Mouse (Mus musculus): ENCODE data around the gene Akap9. TPM values are rescaled to one million over a fixed set of nuclear protein-coding genes. Genes with fewer than 3 reads are reported as not detected.
"Not testable (repeated sequence)": the region's sequence is repeated elsewhere in the genome, so short reads cannot be mapped to it uniquely, and the experiment has no call there.

The Akap9 gene
- polyA plus RNA-seq, 1 experiment from 2014 or later, result 185 TPM

DNA sequence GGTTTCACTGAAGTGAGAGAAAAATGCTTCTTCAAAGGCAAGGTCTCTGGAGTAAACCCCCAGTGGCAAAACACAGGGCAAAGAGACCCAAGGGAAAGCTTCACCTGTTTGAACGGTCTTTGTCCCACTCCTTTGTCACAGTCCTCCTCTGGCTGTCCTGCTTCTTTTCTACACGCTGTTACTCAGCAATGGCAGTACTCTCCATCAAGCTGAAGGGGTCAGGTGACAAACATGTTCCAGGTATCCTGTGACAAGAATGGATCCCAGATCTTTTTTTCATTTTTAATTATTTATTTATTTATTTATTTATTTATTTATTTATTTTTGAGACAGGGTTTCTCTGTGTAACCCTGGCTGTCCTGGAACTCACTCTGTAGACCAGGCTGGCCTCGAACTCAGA lies 5.7 kb downstream of the Akap9 start:
- Histone ChIP-seq H3K4me2 (no peak overlapping the region), H3K4me3 (replicated peaks) (no peak overlapping the region), H3K27me3 (no peaks in the 10 kb centered on the region), H3K9me3 (no peaks in the 10 kb centered on the region), H3K27ac (no peak overlapping the region), H3K9ac (replicated peaks) (no peak overlapping the region), H3K4me1 (replicated peaks) (peaks cover 21% of the 10 kb centered on the region), H3K36me3 (0 out of 2 replicates have a peak, but pooled peaks cover 1% of the 10 kb centered on the region)
- 87% methylated on average over 3 of the region's 3 CpGs for WGBS
- ATAC-seq (ENCODE audit: insufficient number of reproducible peaks, insufficient read depth, low FRiP score, low TSS enrichment, low read depth), result no peak

DNA sequence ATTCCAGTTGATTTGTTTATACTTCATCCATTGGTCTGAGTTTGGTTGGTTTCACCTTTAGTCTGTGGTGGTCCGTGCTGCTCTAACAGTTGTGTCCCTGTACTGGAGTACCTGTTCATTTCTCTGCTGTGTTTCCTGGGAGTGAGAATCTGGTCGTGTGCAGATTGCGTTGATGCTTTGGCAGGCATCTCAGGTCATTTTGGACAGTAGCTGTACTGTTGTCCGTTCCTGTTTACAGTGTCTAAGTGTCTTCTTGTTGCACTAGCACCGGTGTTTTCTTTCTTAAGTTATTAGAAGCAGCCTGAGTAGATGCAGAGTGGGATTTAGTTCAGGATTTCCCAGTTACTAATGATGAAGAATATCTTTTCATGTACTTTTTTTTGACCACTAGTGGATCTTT lies 7.4 kb downstream of the Akap9 start:
- Histone ChIP-seq H3K4me2 (no peak overlapping the region), H3K36me3 (peaks cover 11% of the 10 kb centered on the region; the same call in 1 of the 2 replicates), H3K9me3 (0 out of 2 replicates have a peak, but pooled peaks cover 5% of the 10 kb centered on the region), H3K4me3 (replicated peaks) (no peak overlapping the region), H3K27me3 (no peaks in the 10 kb centered on the region), H3K4me1 (replicated peaks) (peaks cover 11% of the 10 kb centered on the region), H3K9ac (replicated peaks) (no peak overlapping the region), H3K27ac (no peak overlapping the region)
- no peak for ATAC-seq (ENCODE audit: insufficient number of reproducible peaks, insufficient read depth, low FRiP score, low TSS enrichment, low read depth)
- 92% methylated on average over 5 of the region's 5 CpGs for WGBS

DNA sequence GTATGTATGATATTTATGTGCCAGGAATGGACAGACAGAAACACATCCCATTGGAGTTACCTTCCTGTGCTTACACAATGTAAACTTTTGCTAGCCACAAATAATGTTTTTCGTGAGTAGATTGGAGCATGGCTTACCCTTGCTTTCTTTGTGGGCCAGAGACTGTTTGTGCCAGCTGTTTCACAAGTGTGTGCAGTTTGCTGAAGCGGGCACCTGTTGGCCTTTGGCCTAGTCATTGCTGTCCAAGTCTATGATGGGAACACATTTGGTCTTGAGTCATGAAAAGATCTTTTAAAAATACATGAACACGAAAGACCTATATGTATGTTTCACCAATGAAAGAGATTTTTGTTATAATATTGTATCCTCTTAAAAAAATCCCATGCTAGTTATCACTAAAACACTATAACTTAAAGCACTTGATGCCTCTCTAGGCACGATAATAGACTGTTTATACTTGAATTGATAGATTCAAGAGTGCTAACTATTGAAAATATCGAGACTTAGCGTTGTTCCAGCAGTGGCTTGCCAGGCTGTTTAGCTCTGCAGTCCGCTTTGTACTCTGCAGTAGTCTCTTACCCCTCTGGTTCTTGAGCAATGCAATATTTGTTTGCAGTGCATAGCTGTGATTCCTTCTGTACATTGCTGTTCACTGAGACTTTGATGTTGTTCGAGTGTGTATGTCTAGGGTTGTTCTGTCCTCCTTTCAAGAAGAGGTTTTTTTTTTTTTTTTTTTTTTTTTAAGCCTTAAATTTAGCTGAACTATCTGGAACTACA lies 8.1 kb downstream of the Akap9 start:
- Histone ChIP-seq H3K27ac (no peak overlapping the region), H3K9ac (replicated peaks) (no peak overlapping the region), H3K27me3 (no peaks in the 10 kb centered on the region), H3K4me1 (replicated peaks) (peaks cover 4% of the 10 kb centered on the region), H3K36me3 (peaks cover 13% of the 10 kb centered on the region; the same call in 1 of the 2 replicates), H3K4me3 (replicated peaks) (no peak overlapping the region), H3K4me2 (no peak overlapping the region), H3K9me3 (0 out of 2 replicates have a peak, but pooled peaks cover 5% of the 10 kb centered on the region)
- WGBS, result 95% methylated on average over 8 of the region's 8 CpGs
- ATAC-seq (ENCODE audit: insufficient number of reproducible peaks, insufficient read depth, low FRiP score, low TSS enrichment, low read depth), result no peak

DNA sequence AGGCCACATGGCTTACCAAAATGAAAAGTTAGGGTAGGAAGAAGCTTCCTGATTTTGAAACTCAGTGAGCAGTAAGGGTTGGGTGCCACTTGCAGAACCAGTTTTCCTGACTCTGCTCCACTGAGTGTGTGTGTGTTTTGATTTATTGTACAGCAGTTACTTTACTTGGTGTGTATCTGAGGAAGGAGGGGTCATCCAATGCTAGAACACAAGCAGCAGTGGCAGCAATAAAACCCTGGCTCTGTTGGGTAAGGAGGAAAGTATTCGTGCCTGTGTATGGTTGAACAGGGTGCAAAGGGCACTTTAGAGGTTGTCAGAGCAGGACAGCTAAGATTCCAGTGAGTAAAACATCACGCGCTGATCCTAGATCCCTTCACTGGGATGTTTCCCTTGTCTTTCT lies 11.1 kb downstream of the Akap9 start:
- Histone ChIP-seq H3K9ac (replicated peaks) (no peak overlapping the region), H3K4me1 (replicated peaks) (no peaks in the 10 kb centered on the region), H3K27ac (no peak overlapping the region; the same call in 1 of the 2 replicates), H3K27me3 (no peaks in the 10 kb centered on the region), H3K4me3 (replicated peaks) (no peak overlapping the region), H3K4me2 (no peak overlapping the region), H3K9me3 (0 out of 2 replicates have a peak, but pooled peaks cover 5% of the 10 kb centered on the region), H3K36me3 (peaks cover 20% of the 10 kb centered on the region; the same call in 1 of the 2 replicates)
- no peak for ATAC-seq (ENCODE audit: insufficient number of reproducible peaks, insufficient read depth, low FRiP score, low TSS enrichment, low read depth)
- 82% methylated on average over 3 of the region's 3 CpGs for WGBS

DNA sequence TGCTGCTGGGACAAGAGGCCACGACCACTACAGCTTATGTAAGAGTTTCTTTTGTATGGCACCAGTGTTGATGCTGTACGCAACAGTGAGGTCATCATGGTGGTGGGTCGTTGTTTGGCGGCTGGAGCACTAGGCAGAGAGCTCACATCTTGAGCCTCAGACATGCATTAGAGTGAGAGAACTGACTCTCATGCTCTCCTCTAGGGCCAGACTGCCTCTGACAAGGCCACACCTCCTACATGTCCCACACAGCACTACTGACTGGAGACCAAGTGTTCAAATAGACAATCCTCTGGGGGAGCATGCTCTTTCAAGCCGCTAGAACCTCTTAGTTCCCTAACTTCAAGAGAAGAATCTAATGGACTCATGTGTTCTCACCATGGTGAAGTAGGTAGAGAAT lies 11.5 kb downstream of the Akap9 start:
- 95% methylated on average over 5 of the region's 5 CpGs for WGBS
- Histone ChIP-seq H3K27ac (no peak overlapping the region), H3K4me3 (replicated peaks) (no peak overlapping the region), H3K4me1 (replicated peaks) (no peaks in the 10 kb centered on the region), H3K9ac (replicated peaks) (no peak overlapping the region), H3K9me3 (0 out of 2 replicates have a peak, but pooled peaks cover 5% of the 10 kb centered on the region), H3K36me3 (peaks cover 20% of the 10 kb centered on the region; the same call in 1 of the 2 replicates), H3K27me3 (no peaks in the 10 kb centered on the region), H3K4me2 (no peak overlapping the region)
- no peak for ATAC-seq (ENCODE audit: insufficient number of reproducible peaks, insufficient read depth, low FRiP score, low TSS enrichment, low read depth)

DNA sequence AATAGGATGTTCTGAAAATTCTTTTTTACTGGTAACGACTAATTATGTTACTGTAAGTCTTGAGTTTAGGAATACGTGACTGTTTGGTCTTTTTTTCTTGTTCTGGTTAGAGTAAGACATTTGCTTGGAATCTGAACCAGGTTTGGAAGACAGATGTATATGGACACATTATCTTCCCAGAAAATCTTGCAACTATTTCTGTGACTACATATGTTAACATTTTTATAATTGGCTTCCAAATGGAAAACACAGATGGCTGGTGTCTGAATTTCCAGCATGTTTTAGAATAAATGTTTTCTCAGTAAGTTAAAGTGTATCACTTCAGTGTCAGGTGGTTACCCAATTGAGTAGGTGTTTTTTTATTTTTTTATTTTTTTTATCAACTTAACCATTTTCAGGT lies 13.4 kb downstream of the Akap9 start:
- WGBS, result 90% methylated on average over 2 of the region's 2 CpGs
- Histone ChIP-seq H3K4me2 (no peak overlapping the region), H3K36me3 (peaks cover 20% of the 10 kb centered on the region; the same call in 1 of the 2 replicates), H3K9me3 (0 out of 2 replicates have a peak, but pooled peaks cover 5% of the 10 kb centered on the region), H3K4me3 (replicated peaks) (no peak overlapping the region), H3K27me3 (no peaks in the 10 kb centered on the region), H3K9ac (replicated peaks) (no peak overlapping the region), H3K27ac (no peak overlapping the region), H3K4me1 (replicated peaks) (no peaks in the 10 kb centered on the region)
- ATAC-seq (ENCODE audit: insufficient number of reproducible peaks, insufficient read depth, low FRiP score, low TSS enrichment, low read depth), result no peak

DNA sequence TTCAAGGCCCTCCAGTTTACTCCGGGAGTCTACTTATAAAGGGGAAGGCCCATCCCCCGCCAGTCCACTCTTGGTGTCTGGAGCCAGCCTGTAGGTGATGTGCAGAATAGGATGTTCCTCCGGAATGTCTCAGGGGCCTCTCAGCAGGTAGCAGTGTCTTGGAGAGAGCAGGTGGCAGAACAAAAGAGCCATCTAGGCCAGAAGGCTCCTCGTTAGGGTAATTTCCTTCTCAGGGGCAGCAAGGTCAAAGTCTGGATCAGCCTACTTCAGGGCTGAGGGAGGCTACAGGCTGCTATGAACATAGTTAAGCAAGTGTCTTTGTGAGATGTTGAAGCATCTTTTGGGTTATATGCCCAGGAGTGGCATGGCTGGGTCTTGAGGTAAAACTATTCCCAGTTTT lies 15.3 kb downstream of the Akap9 start:
- H3K27me3 ChIP-seq; H3K9ac ChIP-seq (replicated peaks); ATAC-seq (ENCODE audit: insufficient number of reproducible peaks, insufficient read depth, low FRiP score, low TSS enrichment, low read depth); H3K4me3 ChIP-seq (replicated peaks); H3K4me2 ChIP-seq; H3K4me1 ChIP-seq (replicated peaks); H3K9me3 ChIP-seq; H3K27ac ChIP-seq: not testable (repeated sequence)
- 56% methylated on average over 4 of the region's 4 CpGs for WGBS
- peaks cover 20% of the 10 kb centered on the region; the same call in 1 of the 2 replicates for H3K36me3 ChIP-seq

DNA sequence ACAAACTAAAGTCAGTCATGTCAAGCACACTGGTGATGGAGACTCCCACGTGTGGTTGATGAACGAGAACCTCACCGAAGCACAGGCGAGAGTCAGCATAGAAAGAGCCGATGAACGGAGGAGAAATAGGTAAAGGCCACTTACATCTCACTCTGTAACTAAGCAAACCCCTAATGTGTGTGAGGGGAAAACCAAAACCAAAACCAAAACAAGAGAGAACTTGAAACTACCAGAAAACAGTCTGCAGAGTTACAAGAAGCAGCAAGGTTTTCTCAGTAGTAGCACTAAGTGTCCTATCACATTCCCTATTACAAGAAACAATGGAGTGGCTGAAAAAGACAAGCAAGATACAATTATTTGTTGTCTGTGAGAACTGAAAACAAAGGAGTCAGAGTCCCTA lies 24.6 kb downstream of the Akap9 start:
- H3K4me1 ChIP-seq (replicated peaks), result no peaks in the 10 kb centered on the region
- no peak overlapping the region for H3K9ac ChIP-seq (replicated peaks)
- no peak for ATAC-seq (ENCODE audit: insufficient number of reproducible peaks, insufficient read depth, low FRiP score, low TSS enrichment, low read depth)
- no peaks in the 10 kb centered on the region for H3K9me3 ChIP-seq
- no peak overlapping the region for H3K27ac ChIP-seq
- H3K27me3 ChIP-seq, result no peaks in the 10 kb centered on the region
- H3K36me3 ChIP-seq, result peaks cover 83% of the 10 kb centered on the region
- 97% methylated on average over 6 of the region's 6 CpGs for WGBS
- no peak overlapping the region for H3K4me2 ChIP-seq
- H3K4me3 ChIP-seq (replicated peaks), result no peak overlapping the region

DNA sequence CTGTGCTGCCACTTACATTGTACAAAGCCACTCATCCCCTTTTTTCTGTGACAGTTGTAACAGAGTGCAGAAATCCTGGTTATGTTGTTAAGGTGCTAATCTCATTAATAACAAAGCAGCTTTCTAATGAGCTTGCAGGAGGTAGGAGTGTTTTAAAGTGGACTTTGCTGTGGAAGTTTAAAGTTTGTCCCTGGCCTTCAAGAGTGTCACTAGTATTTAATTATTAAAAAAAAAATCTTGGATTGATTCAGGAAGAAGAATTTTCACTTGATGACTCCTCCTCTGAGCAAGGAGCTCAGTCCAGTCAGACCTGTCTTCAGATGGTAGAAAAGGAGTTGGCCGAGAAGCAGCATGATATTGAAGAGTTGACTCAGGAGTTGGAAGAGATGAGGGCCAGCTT lies 26.7 kb downstream of the Akap9 start:
- Histone ChIP-seq H3K4me1 (replicated peaks) (no peaks in the 10 kb centered on the region), H3K4me3 (replicated peaks) (no peak overlapping the region), H3K36me3 (peaks cover 87% of the 10 kb centered on the region), H3K27me3 (no peaks in the 10 kb centered on the region), H3K27ac (no peak overlapping the region), H3K4me2 (no peak overlapping the region), H3K9me3 (no peaks in the 10 kb centered on the region), H3K9ac (replicated peaks) (no peak overlapping the region)
- no peak for ATAC-seq (ENCODE audit: insufficient number of reproducible peaks, insufficient read depth, low FRiP score, low TSS enrichment, low read depth)
- WGBS, result 91% methylated on average over 1 of the region's 1 CpGs

DNA sequence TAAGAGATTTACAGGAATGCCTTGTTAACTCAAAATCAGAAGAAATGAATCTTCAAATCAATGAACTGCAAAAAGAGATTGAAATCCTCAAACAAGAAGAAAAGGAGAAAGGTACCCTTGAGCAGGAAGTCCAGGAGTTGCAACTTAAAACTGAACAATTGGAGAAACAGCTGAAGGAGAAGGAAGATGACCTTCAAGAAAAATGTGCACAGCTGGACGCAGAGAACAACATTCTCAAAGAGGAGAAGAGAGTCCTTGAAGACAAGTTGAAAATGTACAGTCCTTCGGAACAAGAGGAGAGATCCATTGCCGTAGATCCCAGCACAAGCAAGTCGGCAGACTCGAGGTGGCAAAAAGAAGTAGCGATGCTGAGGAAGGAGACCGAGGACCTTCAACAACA lies 33.4 kb downstream of the Akap9 start:
- Histone ChIP-seq H3K27me3 (no peaks in the 10 kb centered on the region), H3K27ac (no peak overlapping the region), H3K9me3 (no peaks in the 10 kb centered on the region), H3K4me2 (no peak overlapping the region), H3K4me1 (replicated peaks) (no peaks in the 10 kb centered on the region), H3K36me3 (peaks cover 72% of the 10 kb centered on the region), H3K9ac (replicated peaks) (no peak overlapping the region), H3K4me3 (replicated peaks) (no peak overlapping the region)
- WGBS, result 96% methylated on average over 7 of the region's 7 CpGs
- no peak for ATAC-seq (ENCODE audit: insufficient number of reproducible peaks, insufficient read depth, low FRiP score, low TSS enrichment, low read depth)

DNA sequence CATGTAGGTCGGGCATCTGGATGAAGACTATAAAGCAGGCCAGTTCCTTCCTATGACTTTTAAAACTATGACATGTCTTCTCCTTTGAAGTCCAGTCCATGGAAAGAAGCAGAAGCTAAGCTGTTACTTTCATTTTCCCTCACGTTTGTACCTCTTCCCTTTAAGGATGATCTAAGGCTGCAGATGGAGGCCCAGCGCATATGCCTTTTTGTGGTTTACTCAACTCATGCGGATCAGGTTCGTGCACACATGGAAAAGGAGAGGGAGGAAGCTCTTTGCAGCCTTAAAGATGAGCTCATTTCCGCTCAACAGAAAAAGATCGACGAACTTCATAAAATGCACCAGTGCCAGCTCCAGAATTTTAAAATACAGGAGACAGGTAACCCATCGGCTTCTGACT lies 40.6 kb downstream of the Akap9 start:
- Histone ChIP-seq H3K4me1 (replicated peaks) (no peaks in the 10 kb centered on the region), H3K9ac (replicated peaks) (no peak overlapping the region), H3K4me2 (no peak overlapping the region), H3K27ac (no peak overlapping the region), H3K27me3 (no peaks in the 10 kb centered on the region), H3K4me3 (replicated peaks) (no peak overlapping the region), H3K36me3 (peaks cover 55% of the 10 kb centered on the region), H3K9me3 (no peaks in the 10 kb centered on the region)
- no peak for ATAC-seq (ENCODE audit: insufficient number of reproducible peaks, insufficient read depth, low FRiP score, low TSS enrichment, low read depth)
- WGBS, result 90% methylated on average over 9 of the region's 9 CpGs

DNA sequence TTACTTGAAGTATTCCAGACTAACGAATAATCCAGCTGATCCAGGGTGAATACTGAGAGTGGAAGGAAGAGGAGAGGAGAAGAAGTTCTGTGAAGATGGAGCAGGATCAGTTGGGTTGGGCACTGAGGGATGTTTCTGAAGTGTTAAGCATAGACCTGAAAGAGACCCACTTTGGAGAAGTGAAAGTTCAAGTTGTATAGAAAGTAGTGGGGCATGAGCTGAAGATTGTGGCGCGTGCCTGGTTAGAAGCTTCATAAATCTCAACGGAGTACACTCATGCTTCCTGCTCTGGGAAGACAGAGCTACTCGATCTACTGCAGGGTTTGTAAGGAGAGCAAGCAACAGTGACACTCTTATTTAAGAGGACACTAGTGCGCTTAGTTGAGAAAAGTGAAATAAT lies 41.3 kb downstream of the Akap9 start:
- no peak overlapping the region for H3K27ac ChIP-seq
- peaks cover 58% of the 10 kb centered on the region for H3K36me3 ChIP-seq
- H3K9ac ChIP-seq (replicated peaks), result no peak overlapping the region
- no peaks in the 10 kb centered on the region for H3K9me3 ChIP-seq
- no peak overlapping the region for H3K4me3 ChIP-seq (replicated peaks)
- no peaks in the 10 kb centered on the region for H3K4me1 ChIP-seq (replicated peaks)
- WGBS, result 94% methylated on average over 6 of the region's 6 CpGs
- no peak overlapping the region for H3K4me2 ChIP-seq
- H3K27me3 ChIP-seq, result no peaks in the 10 kb centered on the region
- ATAC-seq (ENCODE audit: insufficient number of reproducible peaks, insufficient read depth, low FRiP score, low TSS enrichment, low read depth), result no peak

Data from limb, embryonic 12.5 days (tissue).